31 mouse cellular contexts compared by ENCODE assay signal in genomic region chr11:118410073-118410444, GRCm38 (mm10). TPM values are rescaled to one million over a fixed set of nuclear protein-coding genes. Genes with fewer than 3 reads are reported as not detected.
A peak's percentile ranks its signal among the peaks of the same experiment; 100 is the strongest.
DNase-seq lines count a peak whose midpoint lies in the region; ATAC-seq and TF ChIP-seq lines count a peak whose summit lies in the region.
"Had no signal": no experiment of that assay in that cellular context is flagged by ENCODE, and none has a peak within 500 bp of the region (broad histone marks: within the 10 kb centered on the region; RNA-seq: fewer than 3 reads in every experiment).

No protein-coding gene starts in this region.

- no peak overlapping the region for H3K9ac ChIP-seq in intestine, embryonic 14.5 days (ENCODE audit: low read length)
- H3K9ac ChIP-seq in intestine, embryonic 16.5 days (ENCODE audit: low read depth, low read length), result peak overlapping the region; percentile 36; the same call in 1 of the 2 replicates
- H3K9ac ChIP-seq in stomach, embryonic 14.5 days (replicated peaks; ENCODE audit: low read depth, low read length), result no peak overlapping the region
- H3K9ac ChIP-seq in stomach, postnatal 0 days (ENCODE audit: low read length), result peak overlapping the region; percentile 13; the same call in 1 of the 2 replicates
- H3K9ac ChIP-seq: embryonic facial prominence, embryonic 13.5 days; forebrain, embryonic 13.5 days; heart, embryonic 13.5 days; hindbrain, embryonic 14.5 days had no signal

- H3K36me3 ChIP-seq in intestine, embryonic 14.5 days (ENCODE audit: control insufficient read depth, insufficient read depth, low read length), result peaks cover 65% of the 10 kb centered on the region
- H3K36me3 ChIP-seq in intestine, embryonic 16.5 days (ENCODE audit: control insufficient read depth, insufficient read depth, low read length), result peaks cover 4% of the 10 kb centered on the region
- H3K36me3 ChIP-seq in stomach, embryonic 14.5 days (ENCODE audit: control insufficient read depth, insufficient read depth, low read length), result peaks cover 30% of the 10 kb centered on the region
- H3K36me3 ChIP-seq in stomach, postnatal 0 days (ENCODE audit: control insufficient read depth, insufficient read depth, low read length), result peaks cover 25% of the 10 kb centered on the region

- H3K27ac ChIP-seq in intestine, embryonic 14.5 days (ENCODE audit: low read depth), result peak overlapping the region; percentile 71
- H3K27ac ChIP-seq in intestine, embryonic 16.5 days (ENCODE audit: low read length), result peak overlapping the region; percentile 95
- peak overlapping the region; percentile 72; the same call in 1 of the 2 replicates for H3K27ac ChIP-seq in stomach, embryonic 14.5 days (ENCODE audit: low read length)
- H3K27ac ChIP-seq in stomach, postnatal 0 days (replicated peaks), result peak overlapping the region; percentile 86
- H3K27ac ChIP-seq: embryonic facial prominence, embryonic 10.5 days; embryonic facial prominence, embryonic 13.5 days; forebrain, embryonic 10.5 days; forebrain, embryonic 13.5 days; heart, embryonic 13.5 days; hindbrain, embryonic 14.5 days; hindbrain, postnatal 0 days had no signal

- H3K4me2 ChIP-seq in intestine, embryonic 14.5 days (ENCODE audit: low read length), result no peak overlapping the region
- H3K4me2 ChIP-seq in intestine, embryonic 16.5 days (ENCODE audit: low read depth, low read length), result peak overlapping the region; percentile 24; the same call in 1 of the 2 replicates
- H3K4me2 ChIP-seq in stomach, embryonic 14.5 days (replicated peaks; ENCODE audit: low read depth, low read length), result no peak overlapping the region
- H3K4me2 ChIP-seq in stomach, postnatal 0 days (replicated peaks; ENCODE audit: low read depth), result peak overlapping the region; percentile 14; the same call in 1 of the 2 replicates
- H3K4me2 ChIP-seq: embryonic facial prominence, embryonic 13.5 days; forebrain, embryonic 13.5 days; heart, embryonic 13.5 days; hindbrain, embryonic 14.5 days had no signal

- 67% methylated on average over 1 of the region's 1 CpGs for WGBS in intestine, embryonic 14.5 days
- WGBS in intestine, embryonic 16.5 days, result 40% methylated on average over 1 of the region's 1 CpGs
- 55% methylated on average over 1 of the region's 1 CpGs for WGBS in stomach, embryonic 14.5 days
- WGBS in stomach, postnatal 0 days, result 33% methylated on average over 1 of the region's 1 CpGs

- H3K4me1 ChIP-seq in intestine, embryonic 14.5 days (replicated peaks; ENCODE audit: control insufficient read depth, insufficient read depth, low read length), result 0 out of 2 replicates have a peak, but pooled peaks cover 13% of the 10 kb centered on the region
- peaks cover 43% of the 10 kb centered on the region for H3K4me1 ChIP-seq in intestine, embryonic 16.5 days (ENCODE audit: control insufficient read depth, insufficient read depth, low read length)
- H3K4me1 ChIP-seq in stomach, embryonic 14.5 days (ENCODE audit: control insufficient read depth, insufficient read depth, low read length), result no peaks in the 10 kb centered on the region
- no peaks in the 10 kb centered on the region; the same call in 1 of the 2 replicates for H3K4me1 ChIP-seq in stomach, postnatal 0 days (replicated peaks; ENCODE audit: control insufficient read depth, insufficient read depth)
- H3K4me1 ChIP-seq: embryonic facial prominence, embryonic 13.5 days had no signal

- no peaks in the 10 kb centered on the region for H3K9me3 ChIP-seq in intestine, embryonic 14.5 days (ENCODE audit: control insufficient read depth, low read length)
- no peaks in the 10 kb centered on the region for H3K9me3 ChIP-seq in intestine, embryonic 16.5 days (ENCODE audit: control insufficient read depth, low read length)
- no peaks in the 10 kb centered on the region for H3K9me3 ChIP-seq in stomach, embryonic 14.5 days (ENCODE audit: control insufficient read depth, low read depth, low read length)
- no peaks in the 10 kb centered on the region for H3K9me3 ChIP-seq in stomach, postnatal 0 days (ENCODE audit: control insufficient read depth, low read length)
- H3K9me3 ChIP-seq: embryonic facial prominence, embryonic 10.5 days; embryonic facial prominence, embryonic 13.5 days; forebrain, embryonic 10.5 days; forebrain, embryonic 13.5 days; G1E; heart, embryonic 13.5 days had no signal

- H3K4me3 ChIP-seq in intestine, embryonic 14.5 days (ENCODE audit: low read depth, low read length), result no peak overlapping the region
- no peak overlapping the region for H3K4me3 ChIP-seq in intestine, embryonic 16.5 days (ENCODE audit: low read length)
- no peak overlapping the region for H3K4me3 ChIP-seq in stomach, embryonic 14.5 days (ENCODE audit: low read depth, low read length)
- no peak overlapping the region for H3K4me3 ChIP-seq in stomach, postnatal 0 days (ENCODE audit: low read depth, low read length)
- H3K4me3 ChIP-seq: embryonic facial prominence, embryonic 10.5 days; embryonic facial prominence, embryonic 13.5 days; forebrain, embryonic 10.5 days; forebrain, embryonic 13.5 days; heart, embryonic 13.5 days had no signal

- no peak for DNase-seq in intestine, embryonic 14.5 days (ENCODE audit: low spot score)
- DNase-seq in stomach, postnatal 0 days (ENCODE audit: low spot score), result no peak
- DNase-seq in lung, postnatal 4 days, result no peak
- no peak for DNase-seq in thymus, postnatal 25 days
- no peak for DNase-seq in gastrocnemius, postnatal 4 days (ENCODE audit: low spot score in 2 of 2)
- DNase-seq: adrenal gland, postnatal 10 days; adrenal gland, postnatal 36 days; B cell, adult 2 months; cerebellum, adult 11 months; cerebellum, adult 2 months; cerebellum, adult 9-11 months; cerebellum, postnatal 25 days; gastrocnemius, postnatal 10 days; gastrocnemius, postnatal 36 days; heart, adult 18-20 months; heart, postnatal 14 days; heart, postnatal 4 days had no signal

- no peak for TF ChIP-seq CTCF in stomach, postnatal 0 days (IDR thresholded peaks at IDR 0.05; ENCODE audit: low read depth)

- TF ChIP-seq EP300 in stomach, postnatal 0 days (optimal IDR thresholded peaks at IDR 0.05), result no peak

- no peaks in the 10 kb centered on the region for H3K27me3 ChIP-seq in intestine, embryonic 14.5 days (replicated peaks; ENCODE audit: control insufficient read depth, insufficient read depth, low read length)
- H3K27me3 ChIP-seq in intestine, embryonic 16.5 days (replicated peaks; ENCODE audit: control insufficient read depth, insufficient read depth, low read length), result no peaks in the 10 kb centered on the region
- H3K27me3 ChIP-seq in stomach, embryonic 14.5 days (ENCODE audit: control insufficient read depth, insufficient read depth, low read length), result no peaks in the 10 kb centered on the region
- H3K27me3 ChIP-seq in stomach, postnatal 0 days (ENCODE audit: control insufficient read depth, insufficient read depth, low read length), result no peaks in the 10 kb centered on the region
- H3K27me3 ChIP-seq: CH12.LX; embryonic facial prominence, embryonic 13.5 days; forebrain, embryonic 13.5 days; heart, embryonic 13.5 days; Patski had no signal

- ATAC-seq in intestine, embryonic 14.5 days (replicated peaks; ENCODE audit: low FRiP score, low TSS enrichment, low read depth), result peak; percentile 72
- peak; percentile 91 for ATAC-seq in intestine, embryonic 16.5 days
- ATAC-seq in stomach, embryonic 14.5 days (ENCODE audit: insufficient number of reproducible peaks, insufficient read depth, low FRiP score, low read depth), result no peak
- ATAC-seq in stomach, postnatal 0 days (ENCODE audit: low FRiP score, low TSS enrichment), result no peak
- ATAC-seq: forebrain, embryonic 13.5 days; forebrain, embryonic 16.5 days; hindbrain, postnatal 0 days; Patski had no signal

RNA-seq across cellular contexts. Expression of gene Lgals3bp, which starts 8.2 kb away (rescaled TPM):
- polyA plus RNA-seq in intestine, embryonic 14.5 days (2014; fragmentation: Nextera tagmentation; extraction: Ambion mirVana), result 108 and 120 TPM in 2 replicates
- 226 and 234 TPM in 2 replicates for polyA plus RNA-seq in intestine, embryonic 16.5 days (2015; fragmentation: Nextera tagmentation; extraction: Ambion mirVana)
- polyA plus RNA-seq in stomach, embryonic 14.5 days (2014; fragmentation: Nextera tagmentation; extraction: Ambion mirVana), result 39.0 and 39.2 TPM in 2 replicates
- polyA plus RNA-seq in stomach, postnatal 0 days (2015; fragmentation: Nextera tagmentation; extraction: Ambion mirVana), result 142 and 144 TPM in 2 replicates
- total RNA-seq in gastrocnemius, postnatal 4 days (2021), result 10 to 100 TPM; 16.3 to 19.6 TPM

RNA-seq across cellular contexts. Expression of gene Cant1, which starts 8.8 kb away (rescaled TPM):
- 30.1 and 32.9 TPM in 2 replicates for polyA plus RNA-seq in intestine, embryonic 14.5 days (2014; fragmentation: Nextera tagmentation; extraction: Ambion mirVana)
- 38.7 and 44.1 TPM in 2 replicates for polyA plus RNA-seq in intestine, embryonic 16.5 days (2015; fragmentation: Nextera tagmentation; extraction: Ambion mirVana)
- polyA plus RNA-seq in stomach, embryonic 14.5 days (2014; fragmentation: Nextera tagmentation; extraction: Ambion mirVana), result 21.8 and 25.7 TPM in 2 replicates
- 32.3 and 33.9 TPM in 2 replicates for polyA plus RNA-seq in stomach, postnatal 0 days (2015; fragmentation: Nextera tagmentation; extraction: Ambion mirVana)
- 10 to 100 TPM; 20.1 to 20.7 TPM for total RNA-seq in gastrocnemius, postnatal 4 days (2021)

RNA-seq across cellular contexts. Expression of gene C1qtnf1, which starts 17.9 kb away (rescaled TPM):
- polyA plus RNA-seq in intestine, embryonic 14.5 days (2014; fragmentation: Nextera tagmentation; extraction: Ambion mirVana), result 7.1 and 7.2 TPM in 2 replicates
- 7.1 and 7.3 TPM in 2 replicates for polyA plus RNA-seq in intestine, embryonic 16.5 days (2015; fragmentation: Nextera tagmentation; extraction: Ambion mirVana)
- 7.0 and 7.9 TPM in 2 replicates for polyA plus RNA-seq in stomach, embryonic 14.5 days (2014; fragmentation: Nextera tagmentation; extraction: Ambion mirVana)
- polyA plus RNA-seq in stomach, postnatal 0 days (2015; fragmentation: Nextera tagmentation; extraction: Ambion mirVana), result 9.0 and 11.0 TPM in 2 replicates
- total RNA-seq in gastrocnemius, postnatal 4 days (2021), result 10 to 100 TPM; 33.2 to 37.6 TPM
- total RNA-seq: common myeloid progenitor, adult 5-6 weeks had no signal
- polyA plus RNA-seq: G1E had no signal

RNA-seq across cellular contexts. Expression of gene Timp2, which starts 54.5 kb away (rescaled TPM):
- polyA plus RNA-seq in intestine, embryonic 14.5 days (2014; fragmentation: Nextera tagmentation; extraction: Ambion mirVana), result 80.9 and 83.9 TPM in 2 replicates
- 30.9 and 45.1 TPM in 2 replicates for polyA plus RNA-seq in intestine, embryonic 16.5 days (2015; fragmentation: Nextera tagmentation; extraction: Ambion mirVana)
- 101 and 109 TPM in 2 replicates for polyA plus RNA-seq in stomach, embryonic 14.5 days (2014; fragmentation: Nextera tagmentation; extraction: Ambion mirVana)
- 72.7 and 77.2 TPM in 2 replicates for polyA plus RNA-seq in stomach, postnatal 0 days (2015; fragmentation: Nextera tagmentation; extraction: Ambion mirVana)
- total RNA-seq in gastrocnemius, postnatal 4 days (2021), result 100 to 1,000 TPM; 211 to 244 TPM
- total RNA-seq: G1E had no signal
- polyA plus RNA-seq: G1E had no signal

Comparison
In these comparisons a context has a peak if more than half of its experiments do, and no peak if none do; other contexts are left out.
1. H3K4me2 ChIP-seq: peak in intestine, embryonic 16.5 days (single experiment) and stomach, postnatal 0 days (single experiment); none in intestine, embryonic 14.5 days (single experiment) and stomach, embryonic 14.5 days (single experiment).
2. H3K9ac ChIP-seq: peak in intestine, embryonic 16.5 days (single experiment) and stomach, postnatal 0 days (single experiment); none in intestine, embryonic 14.5 days (single experiment) and stomach, embryonic 14.5 days (single experiment).
3. ATAC-seq: peak in intestine, embryonic 14.5 days (single experiment) and intestine, embryonic 16.5 days (single experiment); none in stomach, embryonic 14.5 days (single experiment) and stomach, postnatal 0 days (single experiment).
4. Peak in every context shown above with its lines, with median percentiles within 50 percentile points of each other: H3K27ac ChIP-seq.